Comparison of ENCODE assay signal across 8 mouse cellular contexts in genomic region chr5:114707265-114708068, GRCm38 (mm10). TPM values are rescaled to one million over a fixed set of nuclear protein-coding genes. Genes with fewer than 3 reads are reported as not detected.
DNase-seq lines count a peak whose midpoint lies in the region; ATAC-seq and TF ChIP-seq lines count a peak whose summit lies in the region.

Gene Tchp (plus strand): TSS chr5:114707760.

- H3K9ac ChIP-seq in heart, embryonic 15.5 days, result peak within 1 kb of the TSS; percentile 81
- peak within 1 kb of the TSS; percentile 75 for H3K9ac ChIP-seq in liver, embryonic 14.5 days (replicated peaks)
- peak within 1 kb of the TSS; percentile 76 for H3K9ac ChIP-seq in neural tube, embryonic 11.5 days (ENCODE audit: low read length)
- peak within 1 kb of the TSS; percentile 71 for H3K9ac ChIP-seq in stomach, postnatal 0 days (ENCODE audit: low read length)

- peak within 1 kb of the TSS; percentile 80 for H3K4me3 ChIP-seq in forebrain, embryonic 10.5 days
- peak within 1 kb of the TSS; percentile 92 for H3K4me3 ChIP-seq in heart, embryonic 15.5 days
- H3K4me3 ChIP-seq in liver, embryonic 14.5 days (ENCODE audit: insufficient read depth in 1 of 2, low read depth in 2 of 2, low read length in 2 of 2), result peak within 1 kb of the TSS; percentile 70 to 83
- H3K4me3 ChIP-seq in neural tube, embryonic 11.5 days (ENCODE audit: low read depth, low read length), result peak within 1 kb of the TSS; percentile 82
- peak within 1 kb of the TSS; percentile 84 for H3K4me3 ChIP-seq in stomach, postnatal 0 days (ENCODE audit: low read depth, low read length)

- H3K4me2 ChIP-seq in heart, embryonic 15.5 days, result peak within 1 kb of the TSS; percentile 83
- H3K4me2 ChIP-seq in liver, embryonic 14.5 days (ENCODE audit: low read depth), result peak within 1 kb of the TSS; percentile 93
- H3K4me2 ChIP-seq in neural tube, embryonic 11.5 days (ENCODE audit: low read depth), result peak within 1 kb of the TSS; percentile 80
- peak within 1 kb of the TSS; percentile 84 for H3K4me2 ChIP-seq in stomach, postnatal 0 days (replicated peaks; ENCODE audit: low read depth)

- DNase-seq in c-Kit-negative CD71-positive TER-119-positive erythroid progenitor cells, embryonic 14.5 days (ENCODE audit: low read depth, low spot score), result peak; percentile 95
- peak; percentile 96 for DNase-seq in forebrain, embryonic 10.5 days (ENCODE audit: extremely low spot score, low spot score)
- peak; percentile 96 for DNase-seq in kidney, postnatal 25 days
- DNase-seq in liver, embryonic 14.5 days (ENCODE audit: low read depth in 3 of 3, low spot score in 3 of 3), result peak; percentile 89 to 90 (median 89)
- peak; percentile 96 for DNase-seq in neural tube, embryonic 11.5 days (ENCODE audit: low spot score)
- DNase-seq in stomach, postnatal 0 days (ENCODE audit: low spot score), result peak; percentile 96

- H3K27ac ChIP-seq in forebrain, embryonic 10.5 days, result peak within 1 kb of the TSS; percentile 86
- no peak within 1 kb of the TSS for H3K27ac ChIP-seq in heart, embryonic 15.5 days
- no peak within 1 kb of the TSS for H3K27ac ChIP-seq in liver, embryonic 14.5 days
- no peak within 1 kb of the TSS for H3K27ac ChIP-seq in neural tube, embryonic 11.5 days (ENCODE audit: low read depth, low read length)
- H3K27ac ChIP-seq in stomach, postnatal 0 days (replicated peaks), result no peak within 1 kb of the TSS

- no peaks in the 10 kb centered on the region for H3K27me3 ChIP-seq in forebrain, embryonic 10.5 days (ENCODE audit: poor library complexity, severe bottlenecking)
- no peaks in the 10 kb centered on the region for H3K27me3 ChIP-seq in heart, embryonic 15.5 days
- H3K27me3 ChIP-seq in liver, embryonic 14.5 days (ENCODE audit: control insufficient read depth, insufficient read depth, low read length), result no peaks in the 10 kb centered on the region
- H3K27me3 ChIP-seq in neural tube, embryonic 11.5 days (ENCODE audit: control insufficient read depth, insufficient read depth, low read length), result no peaks in the 10 kb centered on the region
- no peaks in the 10 kb centered on the region for H3K27me3 ChIP-seq in stomach, postnatal 0 days (ENCODE audit: control insufficient read depth, insufficient read depth, low read length)

- peak; percentile 87 for ATAC-seq in CD4-positive, CD25-positive, alpha-beta regulatory T cell, adult 4 months
- peak; percentile 75 for ATAC-seq in heart, embryonic 15.5 days (replicated peaks; ENCODE audit: insufficient number of reproducible peaks, insufficient read depth, low FRiP score, low read depth)
- ATAC-seq in liver, embryonic 14.5 days (ENCODE audit: insufficient read depth), result peak; percentile 67
- ATAC-seq in neural tube, embryonic 11.5 days (ENCODE audit: insufficient read depth, low FRiP score, low TSS enrichment), result peak; percentile 80
- ATAC-seq in stomach, postnatal 0 days (ENCODE audit: low FRiP score, low TSS enrichment), result peak; percentile 78

- H3K9me3 ChIP-seq in forebrain, embryonic 10.5 days, result no peaks in the 10 kb centered on the region
- no peaks in the 10 kb centered on the region for H3K9me3 ChIP-seq in heart, embryonic 15.5 days (replicated peaks)
- no peaks in the 10 kb centered on the region for H3K9me3 ChIP-seq in liver, embryonic 14.5 days (ENCODE audit: control insufficient read depth, low read length)
- H3K9me3 ChIP-seq in neural tube, embryonic 11.5 days (ENCODE audit: control insufficient read depth, low read length), result no peaks in the 10 kb centered on the region
- no peaks in the 10 kb centered on the region for H3K9me3 ChIP-seq in stomach, postnatal 0 days (ENCODE audit: control insufficient read depth, low read length)

- peak; percentile 90 for TF ChIP-seq CTCF in liver, embryonic 14.5 days (IDR thresholded peaks at IDR 0.05; ENCODE audit: low read depth)
- peak; percentile 87 for TF ChIP-seq CTCF in stomach, postnatal 0 days (IDR thresholded peaks at IDR 0.05; ENCODE audit: low read depth)

- TF ChIP-seq EP300 in liver, embryonic 14.5 days (IDR thresholded peaks at IDR 0.05; ENCODE audit: low read depth), result no peak
- TF ChIP-seq EP300 in stomach, postnatal 0 days (optimal IDR thresholded peaks at IDR 0.05), result no peak

- WGBS in forebrain, embryonic 10.5 days, result 2% methylated on average over 49 of the region's 49 CpGs
- 3% methylated on average over 48 of the region's 49 CpGs for WGBS in heart, embryonic 15.5 days
- 4% methylated on average over 49 of the region's 49 CpGs for WGBS in liver, embryonic 14.5 days (ENCODE audit: insufficient replicate concordance)
- 2% methylated on average over 49 of the region's 49 CpGs for WGBS in neural tube, embryonic 11.5 days
- 4% methylated on average over 46 of the region's 49 CpGs for WGBS in stomach, postnatal 0 days

- H3K36me3 ChIP-seq in forebrain, embryonic 10.5 days (replicated peaks), result peaks cover 35% of the 10 kb centered on the region
- H3K36me3 ChIP-seq in heart, embryonic 15.5 days, result peaks cover 21% of the 10 kb centered on the region; the same call in 1 of the 2 replicates
- H3K36me3 ChIP-seq in liver, embryonic 14.5 days (replicated peaks; ENCODE audit: control insufficient read depth, insufficient read depth, low read depth), result no peaks in the 10 kb centered on the region; the same call in 1 of the 2 replicates
- H3K36me3 ChIP-seq in neural tube, embryonic 11.5 days (ENCODE audit: control insufficient read depth, insufficient read depth, low read length), result peaks cover 2% of the 10 kb centered on the region; the same call in 1 of the 2 replicates
- peaks cover 5% of the 10 kb centered on the region; the same call in 1 of the 2 replicates for H3K36me3 ChIP-seq in stomach, postnatal 0 days (ENCODE audit: control insufficient read depth, insufficient read depth, low read length)

- peaks cover 17% of the 10 kb centered on the region for H3K4me1 ChIP-seq in forebrain, embryonic 10.5 days
- peaks cover 8% of the 10 kb centered on the region for H3K4me1 ChIP-seq in heart, embryonic 15.5 days (replicated peaks)
- peaks cover 7 to 15% of the 10 kb centered on the region in 2 experiments for H3K4me1 ChIP-seq in liver, embryonic 14.5 days (replicated peaks; ENCODE audit: control insufficient read depth in 2 of 2, insufficient read depth in 2 of 2, low read length in 1 of 2)
- H3K4me1 ChIP-seq in neural tube, embryonic 11.5 days (ENCODE audit: control insufficient read depth, insufficient read depth, low read length), result peaks cover 7% of the 10 kb centered on the region; the same call in 1 of the 2 replicates
- no peaks in the 10 kb centered on the region for H3K4me1 ChIP-seq in stomach, postnatal 0 days (replicated peaks; ENCODE audit: control insufficient read depth, insufficient read depth)

RNA-seq across cellular contexts. Expression of gene Tchp, which starts in this region (rescaled TPM):
- polyA plus RNA-seq in CD4-positive, CD25-positive, alpha-beta regulatory T cell, adult 4 months (2017; shearing (Covaris generic)), result 10 to 100 TPM in 1 of 2 experiments, 1 to 10 TPM in 1; 3.7 to 14.3 TPM
- polyA plus RNA-seq in forebrain, embryonic 10.5 days (2016; fragmentation: Nextera tagmentation; extraction: Ambion mirVana), result 20.9 and 22.6 TPM in 2 replicates
- 8.6 TPM in 2 replicates for polyA plus RNA-seq in heart, embryonic 15.5 days (2015; fragmentation: Nextera tagmentation; extraction: Ambion mirVana)
- 5.6 and 7.8 TPM in 2 replicates for polyA plus RNA-seq in liver, embryonic 14.5 days (2012; rRNA removed)
- polyA plus RNA-seq in liver, embryonic 14.5 days (2014; fragmentation: Nextera tagmentation; extraction: Ambion mirVana), result 1.9 and 2.2 TPM in 2 replicates
- 12.8 and 14.3 TPM in 2 replicates for polyA plus RNA-seq in neural tube, embryonic 11.5 days (2014; fragmentation: Nextera tagmentation; extraction: Ambion mirVana)
- 4.6 and 5.8 TPM in 2 replicates for polyA plus RNA-seq in stomach, postnatal 0 days (2015; fragmentation: Nextera tagmentation; extraction: Ambion mirVana)
